Mouse (Mus musculus) embryonic fibroblast, embryonic 13.5 days (primary cell): ENCODE data around the gene Dysf. TPM values are rescaled to one million over a fixed set of nuclear protein-coding genes. Genes with fewer than 3 reads are reported as not detected.

Experiments
- H3K27ac ChIP-seq: 2 replicates; pipeline ENCODE4 v1.5.1; 2012; ENCODE audit warnings: low read length, control low read depth, inconsistent platforms; ENCODE audit not compliant: insufficient read depth
- H3K4me1 ChIP-seq: 2 replicates; pipeline ENCODE4 v1.6.1; 2011; ENCODE audit warnings: low read length; ENCODE audit not compliant: control insufficient read depth, insufficient read depth
- H3K4me3 ChIP-seq: 2 replicates; pipeline ENCODE4 v1.5.1; 2011; ENCODE audit warnings: mild to moderate bottlenecking, control low read depth, low read length; ENCODE audit not compliant: insufficient read depth
- CTCF ChIP-seq: IDR thresholded peaks from 2 replicates; pipeline ENCODE4 v1.5.1; 2011; ENCODE audit warnings: mild to moderate bottlenecking, control low read depth, low read length, moderate library complexity, borderline replicate concordance; ENCODE audit not compliant: insufficient read depth
- POLR2A ChIP-seq: IDR thresholded peaks from 2 replicates; pipeline ENCODE4 v1.6.1; 2011; ENCODE audit warnings: low read depth, mild to moderate bottlenecking, control low read depth, low read length, moderate library complexity
- polyA plus RNA-seq: library from polyadenylated mRNA; stranded (reverse); fragments of >200 nt; gene quantifications from 2 replicates; pipeline ENCODE4 v1.2.4, GENCODE M21; 2011; ENCODE audit warnings: low read depth; ENCODE audit not compliant: missing spikeins, insufficient read length

Gene Dysf
- polyA plus RNA-seq, 1 experiment: 39.8 TPM

- Histone ChIP-seq H3K4me1 (no peaks in the 10 kb centered on the region), H3K27ac (no peak overlapping the region), H3K4me3 (no peak overlapping the region)
- TF ChIP-seq POLR2A: no peak
- TF ChIP-seq CTCF: no peak
Observed at GRCm38 (mm10) chr6:84131539-84131938, 123.1 kb downstream of the Dysf start.

- TF ChIP-seq CTCF: no peak
- TF ChIP-seq POLR2A: no peak
- no peak overlapping the region for H3K4me3 ChIP-seq
- no peak overlapping the region for H3K27ac ChIP-seq
- no peaks in the 10 kb centered on the region for H3K4me1 ChIP-seq
Observed at GRCm38 (mm10) chr6:84133053-84133452, 124.7 kb downstream of the Dysf start.

- no peak overlapping the region for H3K4me3 ChIP-seq
- no peaks in the 10 kb centered on the region for H3K4me1 ChIP-seq
- no peak overlapping the region for H3K27ac ChIP-seq
- TF ChIP-seq CTCF: no peak
- no peak for TF ChIP-seq POLR2A
Observed at GRCm38 (mm10) chr6:84133996-84134721, 125.8 kb downstream of the Dysf start.

GRCm38 (mm10) chr6:84134722-84135394 is 126.5 kb downstream of the Dysf start:
- TF ChIP-seq POLR2A (no peak), CTCF (no peak)
- no peak overlapping the region for H3K27ac ChIP-seq
- H3K4me1 ChIP-seq: no peaks in the 10 kb centered on the region
- H3K4me3 ChIP-seq: no peak overlapping the region

- Histone ChIP-seq H3K27ac (no peak overlapping the region), H3K4me1 (no peaks in the 10 kb centered on the region)
Observed at GRCm38 (mm10) chr6:84135709-84136108, 127.3 kb downstream of the Dysf start.

GRCm38 (mm10) chr6:84136345-84136744 is 128.0 kb downstream of the Dysf start:
- Histone ChIP-seq H3K27ac (no peak overlapping the region), H3K4me1 (no peaks in the 10 kb centered on the region)
- TF ChIP-seq CTCF (no peak), POLR2A (no peak)

More at GRCm38 (mm10) chr6:84135709-84136108, 127.3 kb downstream of the Dysf start:
- no peak overlapping the region for H3K4me3 ChIP-seq
- no peak for TF ChIP-seq CTCF
- TF ChIP-seq POLR2A: no peak

GRCm38 (mm10) chr6:84139932-84140331 is 131.5 kb downstream of the Dysf start:
- H3K4me1 ChIP-seq: no peaks in the 10 kb centered on the region
- TF ChIP-seq POLR2A (no peak), CTCF (no peak)
- H3K27ac ChIP-seq: no peak overlapping the region
- no peak overlapping the region for H3K4me3 ChIP-seq

More at GRCm38 (mm10) chr6:84136345-84136744, 128.0 kb downstream of the Dysf start:
- H3K4me3 ChIP-seq: no peak overlapping the region

GRCm38 (mm10) chr6:84142481-84142880 is 134.1 kb downstream of the Dysf start:
- H3K27ac ChIP-seq: no peak overlapping the region
- H3K4me1 ChIP-seq: no peaks in the 10 kb centered on the region
- TF ChIP-seq POLR2A: no peak
- H3K4me3 ChIP-seq: no peak overlapping the region

- TF ChIP-seq POLR2A (no peak), CTCF (no peak)
- no peak overlapping the region for H3K27ac ChIP-seq
- H3K4me3 ChIP-seq: no peak overlapping the region
- H3K4me1 ChIP-seq: peaks cover 3% of the 10 kb centered on the region; the same call in 1 of the 2 replicates
Observed at GRCm38 (mm10) chr6:84143328-84143727, 134.9 kb downstream of the Dysf start.

- TF ChIP-seq CTCF: no peak
- TF ChIP-seq POLR2A: no peak
Observed at GRCm38 (mm10) chr6:84144393-84144792, 136.0 kb downstream of the Dysf start.

More at GRCm38 (mm10) chr6:84144393-84144792, 136.0 kb downstream of the Dysf start:
- H3K4me1 ChIP-seq: peaks cover 3% of the 10 kb centered on the region; the same call in 1 of the 2 replicates
- H3K27ac ChIP-seq: no peak overlapping the region
- H3K4me3 ChIP-seq: no peak overlapping the region
